Mouse (Mus musculus) layer of hippocampus, adult 9-11 months (tissue): Measurements from ENCODE around the gene Fcgr1.
"Not testable (repeated sequence)": the region's sequence is repeated elsewhere in the genome, so short reads cannot be mapped to it uniquely, and the experiment has no call there.

Experiments used
- DNase-seq: peaks from one replicate; pipeline ENCODE4 v3.0.0; 2022

The Fcgr1 gene

GRCm38 (mm10) chr3:96247356-96248140 lies 46.2 kb downstream of the Fcgr1 start:
- DNase-seq, result no peak

- DNase-seq, result not testable (repeated sequence)
Observed at GRCm38 (mm10) chr3:96246427-96246856, 47.3 kb downstream of the Fcgr1 start, which contains the start of gene Hist2h3c1. TSS of gene Hist2h3c1 (plus strand) at chr3:96246685.

GRCm38 (mm10) chr3:96246018-96246417 lies 47.8 kb downstream of the Fcgr1 start:
- DNase-seq, result not testable (repeated sequence)

- DNase-seq, result peak; percentile 92
Observed at GRCm38 (mm10) chr3:96245003-96245886, 48.5 kb downstream of the Fcgr1 start, which contains the start of gene Hist2h2aa1. TSS of gene Hist2h2aa1 (plus strand) at chr3:96245497.

- peak; percentile 10 for DNase-seq
Observed at GRCm38 (mm10) chr3:96243921-96244572, 49.7 kb downstream of the Fcgr1 start.

- DNase-seq, result no peak
Observed at GRCm38 (mm10) chr3:96240799-96241197, 53.0 kb downstream of the Fcgr1 start.

GRCm38 (mm10) chr3:96239949-96240798 lies 53.6 kb downstream of the Fcgr1 start, which contains the start of gene Hist2h2aa2:
TSS of gene Hist2h2aa2 (minus strand) at chr3:96240276.
- DNase-seq, result peak; percentile 94

GRCm38 (mm10) chr3:96238954-96239793 lies 54.6 kb downstream of the Fcgr1 start, which contains the start of gene Hist2h3c2:
TSS of gene Hist2h3c2 (minus strand) at chr3:96239127.
- peak; percentile 38 for DNase-seq

- no peak for DNase-seq
Observed at GRCm38 (mm10) chr3:96237904-96238511, 55.8 kb downstream of the Fcgr1 start.

GRCm38 (mm10) chr3:96237335-96237903 lies 56.4 kb downstream of the Fcgr1 start:
- DNase-seq, result no peak

GRCm38 (mm10) chr3:96236834-96237334 lies 56.9 kb downstream of the Fcgr1 start:
- DNase-seq, result no peak

GRCm38 (mm10) chr3:96235836-96236235 lies 57.9 kb downstream of the Fcgr1 start:
- no peak for DNase-seq

GRCm38 (mm10) chr3:96234914-96235313 lies 58.9 kb downstream of the Fcgr1 start:
- DNase-seq, result no peak
